Mouse (Mus musculus): ENCODE data around the gene Cfap36.
A peak's percentile ranks its signal among the peaks of the same experiment; 100 is the strongest.

Gene Cfap36

DNA sequence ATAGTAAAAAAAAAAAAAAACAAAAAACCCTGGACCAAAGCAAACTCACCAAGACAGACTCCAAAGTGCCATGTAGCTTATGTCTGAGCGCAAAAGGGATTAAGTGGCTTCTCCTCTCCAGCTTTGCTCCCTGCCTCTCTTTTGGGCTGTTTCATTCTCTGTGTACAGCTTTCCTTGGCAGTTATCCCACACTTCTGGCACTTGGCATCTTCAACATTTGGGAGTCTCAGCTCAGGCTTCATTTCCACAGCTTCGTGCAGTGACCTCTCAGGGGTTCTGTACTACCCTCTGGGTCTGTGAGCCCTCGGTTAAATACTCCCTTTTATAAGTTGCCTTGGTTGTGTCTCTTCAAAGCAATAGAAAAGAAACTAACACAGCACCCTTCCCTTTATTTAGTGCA, 66.6 kb downstream of the Cfap36 start:
- DNase-seq (ENCODE audit: low read depth, low spot score): no peak

DNA sequence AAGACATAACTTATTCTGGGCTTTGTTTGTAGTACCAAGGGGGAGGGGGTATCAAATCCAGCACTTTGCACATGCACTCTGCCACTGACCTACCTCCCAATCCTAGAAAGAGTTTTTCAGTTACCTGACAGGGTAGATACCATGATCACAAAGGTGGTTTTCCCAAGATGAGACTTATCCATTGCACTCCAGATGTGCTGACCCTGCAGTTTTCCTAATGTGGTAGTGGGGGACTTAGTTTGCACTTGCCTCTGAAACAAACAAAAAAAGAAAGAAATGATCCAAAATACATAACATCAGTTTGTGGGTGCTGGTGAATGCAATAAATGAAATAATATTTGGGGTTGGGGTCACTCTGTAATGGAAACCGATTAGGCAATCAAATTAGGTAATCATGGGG, 67.9 kb downstream of the Cfap36 start:
- DNase-seq (ENCODE audit: low read depth, low spot score): no peak

DNA sequence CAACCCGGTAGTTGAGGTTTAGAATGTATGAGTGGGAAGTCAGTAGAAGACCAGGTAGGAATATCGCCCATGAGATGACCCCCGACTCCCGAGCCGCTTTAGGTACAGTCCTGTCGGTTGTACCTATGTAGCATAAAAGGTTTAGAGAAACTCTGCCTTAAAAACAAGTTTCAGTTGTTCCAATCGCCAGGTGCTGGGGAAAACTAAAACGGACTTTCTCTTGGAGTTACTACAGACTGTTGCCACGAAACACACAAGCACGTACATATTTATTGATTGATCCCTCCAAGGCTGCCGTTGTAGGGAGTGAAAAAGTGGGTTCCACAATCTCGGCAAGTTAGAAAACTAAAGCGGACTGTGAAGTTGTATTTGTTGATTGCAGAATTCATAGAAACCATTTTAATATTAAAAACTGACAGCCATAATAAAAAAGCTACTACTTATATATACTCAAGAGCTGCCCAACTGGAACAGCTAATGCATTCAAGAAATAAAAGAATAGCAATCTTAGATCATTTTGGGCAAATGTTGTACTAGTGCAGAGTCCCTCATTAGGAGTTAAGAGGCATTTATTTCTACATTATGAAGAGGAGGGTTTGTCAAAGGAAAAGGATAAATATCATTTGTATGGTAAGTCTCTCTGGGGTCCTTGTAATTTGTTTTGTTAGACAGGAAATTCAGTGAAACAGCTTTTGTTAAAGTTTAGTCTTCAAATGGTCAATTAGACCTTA, 73.3 kb downstream of the Cfap36 start:
- peak; percentile 54 for DNase-seq (ENCODE audit: low read depth, low spot score)

DNA sequence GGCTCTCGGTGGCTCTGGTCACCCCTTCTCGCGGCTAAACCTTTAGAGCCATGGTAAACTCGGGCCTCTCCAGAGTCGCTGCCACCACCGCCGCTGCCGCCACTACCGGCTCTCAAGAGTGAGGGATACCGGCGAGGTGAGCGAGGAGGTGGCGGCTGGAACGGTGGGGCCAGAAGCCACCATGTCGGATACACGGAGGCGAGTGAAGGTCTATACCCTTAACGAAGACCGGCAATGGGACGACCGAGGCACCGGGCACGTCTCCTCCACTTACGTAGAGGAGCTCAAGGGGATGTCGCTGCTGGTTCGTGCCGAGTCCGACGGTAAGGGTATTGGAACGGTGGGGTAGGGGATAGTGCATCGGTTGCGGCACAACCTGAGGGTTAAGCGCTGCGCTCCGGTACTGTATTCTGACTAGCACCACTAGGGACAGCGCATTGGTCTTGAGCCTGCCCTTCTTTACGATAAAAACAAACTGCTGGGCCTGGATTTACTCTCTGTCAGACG, 74.0 kb downstream of the Cfap36 start:
- peak; percentile 76 for DNase-seq (ENCODE audit: low read depth, low spot score)

DNA sequence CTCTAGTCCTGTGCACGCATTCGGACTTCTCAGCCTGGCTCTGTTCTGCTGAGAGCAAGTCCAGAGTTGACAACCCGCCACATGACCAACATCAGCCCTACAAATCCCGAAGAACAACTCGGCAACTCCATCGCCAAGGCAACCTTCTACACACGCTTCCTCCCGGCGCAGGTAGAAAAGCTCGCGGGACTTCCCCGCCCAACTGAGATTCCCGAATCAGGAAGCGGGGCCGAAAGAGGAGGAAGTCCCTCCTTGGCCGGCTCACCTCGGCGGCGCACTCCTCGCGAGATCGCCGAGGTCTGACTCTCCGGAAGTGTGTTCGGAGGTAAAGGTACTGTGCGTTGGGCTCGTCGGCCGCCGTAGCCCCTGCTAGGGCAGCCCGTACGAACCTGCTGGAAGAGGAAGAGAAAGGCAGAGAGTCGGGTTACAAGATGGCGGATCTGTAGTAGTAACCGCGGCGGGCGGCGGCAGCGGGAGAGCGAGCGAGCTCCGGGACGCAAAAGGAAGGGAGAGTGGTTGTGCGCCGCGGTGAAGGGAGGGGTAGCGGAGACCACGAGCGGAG, 74.6 kb downstream of the Cfap36 start, which contains the start of gene Ppp4r3b:
Ppp4r3b (plus strand) TSS at position 328 of the 562 bp plus-strand sequence.
- DNase-seq (ENCODE audit: low read depth, low spot score): peak; percentile 98

DNA sequence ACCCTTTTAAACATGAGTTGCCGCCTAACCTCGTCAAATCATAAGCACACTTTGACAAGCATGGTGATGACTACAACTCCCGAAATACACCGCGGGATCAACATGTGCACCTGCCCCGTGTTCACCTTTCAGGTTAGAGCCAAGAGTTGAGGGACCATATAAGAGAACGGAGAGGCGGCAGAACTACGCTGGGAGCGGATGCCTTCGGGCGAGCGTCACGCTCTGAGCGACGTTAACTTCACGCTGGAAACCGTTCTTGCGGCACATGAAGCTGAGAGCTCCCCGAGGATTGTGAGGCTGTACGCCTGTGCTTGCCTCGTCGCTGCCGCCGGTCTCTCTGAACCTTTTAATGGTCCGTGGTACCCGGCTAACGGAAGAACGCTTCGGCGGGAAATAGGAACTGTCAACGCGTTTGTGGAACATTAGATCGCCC, 75.2 kb downstream of the Cfap36 start:
- DNase-seq (ENCODE audit: low read depth, low spot score): peak; percentile 77

All from A20 (cell line).